Mouse (Mus musculus) kidney, adult 11 months (tissue): ENCODE measurements around the gene Rplp2.
"Not testable (repeated sequence)": the region's sequence is repeated elsewhere in the genome, so short reads cannot be mapped to it uniquely, and the experiment has no call there.

Experiments
- DNase-seq: peaks from one replicate; pipeline ENCODE4 v3.0.0; 2022

Gene Rplp2

DNA sequence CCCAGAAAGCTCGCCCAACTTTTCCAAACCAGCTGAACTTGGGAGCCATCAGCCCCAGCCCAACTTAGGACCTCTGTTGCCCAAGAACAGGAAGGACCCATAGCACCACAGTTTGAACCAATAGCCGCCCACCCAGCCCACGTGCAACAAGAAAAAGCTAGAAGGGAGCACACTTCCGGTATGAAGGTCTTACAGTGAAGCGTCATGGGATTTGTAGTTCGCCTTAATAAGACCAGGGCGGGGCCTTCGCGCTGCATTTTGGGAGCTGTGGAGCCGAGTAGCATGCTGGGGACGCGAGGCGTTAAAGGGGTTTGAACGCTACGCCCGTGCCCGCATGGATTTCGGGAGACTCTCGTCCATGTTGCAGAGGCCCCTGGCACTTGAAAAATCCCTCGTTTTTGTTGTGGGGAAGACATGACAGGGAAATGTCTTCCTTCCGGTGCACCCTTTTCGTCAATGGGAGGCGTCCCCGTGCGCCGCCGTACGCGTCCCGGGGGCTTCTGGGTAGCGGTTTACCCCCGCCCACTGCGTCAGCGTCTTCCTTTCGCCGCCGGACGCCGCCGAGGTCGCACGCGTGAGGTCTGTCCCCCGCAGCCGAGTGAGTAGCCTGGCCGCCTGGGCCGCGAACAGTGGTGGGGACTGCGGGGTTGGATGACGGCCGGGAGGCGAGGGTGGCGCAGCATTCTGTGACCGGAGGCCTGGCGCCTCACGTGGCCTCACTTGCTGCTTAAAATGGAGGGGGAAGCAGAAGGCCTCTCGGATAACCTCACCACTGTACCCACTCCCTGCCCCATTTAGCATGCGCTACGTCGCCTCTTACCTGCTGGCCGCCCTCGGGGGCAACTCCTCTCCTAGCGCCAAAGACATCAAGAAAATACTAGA, at the start of gene Rplp2:
Gene Rplp2 (plus strand): TSS at position 261 of the 882 bp plus-strand sequence.
- DNase-seq, result peak; percentile 94

DNA sequence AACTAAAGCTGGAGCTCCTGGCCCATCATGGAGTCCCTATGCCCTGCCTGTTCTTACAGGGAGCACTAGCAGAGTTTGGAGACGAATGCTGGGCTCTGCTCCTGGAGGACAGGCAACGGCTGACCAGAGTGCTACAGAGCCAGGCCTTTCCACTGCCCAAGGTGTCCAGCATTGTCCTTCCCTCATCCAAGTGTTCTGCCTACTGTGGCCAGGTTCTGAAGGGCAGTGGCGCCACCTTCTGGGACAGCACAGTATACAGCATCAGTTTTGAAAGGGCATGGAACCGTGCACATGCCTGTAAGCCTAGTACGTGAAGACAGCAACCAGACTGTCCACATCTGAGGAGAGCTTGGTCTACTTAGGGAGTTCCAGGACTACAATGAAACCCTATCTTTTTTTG, 43.9 kb upstream of the Rplp2 start:
- peak; percentile 61 for DNase-seq

DNA sequence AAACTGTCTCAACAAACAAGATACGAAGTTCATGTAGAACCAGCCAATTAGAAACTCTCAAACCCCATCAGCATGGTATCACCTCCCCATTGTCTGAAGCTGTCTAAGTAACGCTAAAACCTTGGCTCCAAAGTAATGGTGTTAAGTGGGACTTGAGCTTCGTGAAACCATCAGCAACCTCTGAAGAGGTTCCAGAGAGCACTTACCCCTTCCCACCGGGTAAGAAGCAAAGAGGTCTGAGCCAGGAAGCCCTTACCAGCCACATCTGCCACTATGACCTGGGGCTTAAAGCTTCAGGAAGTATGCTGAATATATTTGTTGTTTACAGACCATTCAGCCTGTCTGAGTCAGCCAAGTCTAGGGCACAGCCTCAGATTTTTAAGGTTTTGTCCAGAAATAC, 41.7 kb upstream of the Rplp2 start:
- DNase-seq, result no peak

DNA sequence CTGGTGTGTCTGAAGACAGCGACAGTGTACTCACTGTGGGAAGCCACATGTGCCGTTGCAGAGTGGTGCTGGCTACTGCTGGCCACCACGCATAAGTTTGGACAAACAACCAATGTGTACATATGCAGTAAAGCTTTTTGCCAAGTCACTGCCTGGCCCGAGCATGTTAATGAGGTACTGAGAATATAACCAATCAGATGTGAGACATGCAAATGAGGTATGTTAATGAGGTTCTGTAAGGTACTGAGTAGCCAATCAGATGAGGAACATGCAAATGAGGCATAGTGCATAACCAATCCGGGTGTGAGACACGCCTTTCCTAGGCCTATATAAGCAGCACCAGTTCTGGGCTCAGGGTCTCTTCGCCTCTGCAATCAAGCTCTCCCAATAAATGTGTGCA, 39.5 kb upstream of the Rplp2 start:
- DNase-seq, result not testable (repeated sequence)

DNA sequence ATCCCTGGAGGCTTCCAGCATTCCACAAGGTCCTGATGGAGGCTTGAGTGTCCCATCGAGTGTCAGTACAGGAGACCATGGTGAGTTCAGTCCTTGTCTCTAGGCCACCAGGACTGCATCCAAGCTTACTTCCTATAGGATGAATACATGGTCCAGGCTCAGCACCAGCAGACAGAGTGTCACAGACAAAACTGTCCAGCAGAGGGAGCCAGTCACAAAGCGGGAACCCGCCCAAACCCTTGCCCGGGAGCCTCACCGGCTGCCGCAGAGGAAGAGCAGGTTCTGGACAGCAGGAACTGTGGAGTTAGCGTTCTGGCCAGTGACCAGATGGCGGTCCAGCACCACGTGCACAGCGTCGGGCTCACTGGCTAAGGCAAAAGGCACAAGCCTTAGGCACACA, 38.3 kb upstream of the Rplp2 start:
- DNase-seq, result peak; percentile 75

DNA sequence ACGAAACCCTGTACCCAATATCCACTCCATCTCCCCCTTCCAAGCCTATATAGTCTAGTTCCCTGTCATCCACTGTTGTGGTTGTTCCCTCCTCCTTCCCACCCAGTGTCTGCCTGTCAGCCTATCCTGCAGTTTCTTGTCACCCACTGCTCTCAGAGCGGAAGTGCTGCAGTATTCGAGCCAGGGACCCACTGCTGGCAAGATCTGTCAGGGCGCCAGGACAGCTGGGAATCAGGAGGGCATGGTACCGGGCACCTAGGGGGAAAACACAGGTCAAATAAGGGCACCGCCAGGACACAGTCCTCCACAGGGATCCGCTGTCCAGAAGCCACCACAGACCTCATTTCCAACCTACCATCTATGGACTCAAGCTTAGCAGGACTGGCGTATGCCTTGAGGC, 36.5 kb upstream of the Rplp2 start:
- no peak for DNase-seq

DNA sequence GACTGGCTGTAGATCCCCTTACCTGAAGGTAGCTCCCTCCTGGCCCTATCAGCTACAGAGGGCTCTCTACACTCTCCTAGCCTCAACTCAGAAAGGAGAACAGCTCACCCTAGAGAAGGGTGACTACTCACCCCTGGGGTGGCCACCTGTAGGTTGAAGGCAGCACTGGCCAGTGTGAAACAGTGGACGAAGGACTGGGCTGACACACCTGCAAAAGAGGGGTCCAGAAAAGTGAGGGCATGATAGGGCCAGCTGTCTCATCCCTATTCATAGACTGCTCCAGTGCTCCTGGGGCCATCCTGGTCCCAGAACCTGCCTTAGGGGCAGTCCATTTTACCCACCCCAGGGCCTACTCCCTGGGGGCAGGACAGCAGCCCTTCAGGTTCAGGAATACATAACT, 35.5 kb upstream of the Rplp2 start:
- no peak for DNase-seq

DNA sequence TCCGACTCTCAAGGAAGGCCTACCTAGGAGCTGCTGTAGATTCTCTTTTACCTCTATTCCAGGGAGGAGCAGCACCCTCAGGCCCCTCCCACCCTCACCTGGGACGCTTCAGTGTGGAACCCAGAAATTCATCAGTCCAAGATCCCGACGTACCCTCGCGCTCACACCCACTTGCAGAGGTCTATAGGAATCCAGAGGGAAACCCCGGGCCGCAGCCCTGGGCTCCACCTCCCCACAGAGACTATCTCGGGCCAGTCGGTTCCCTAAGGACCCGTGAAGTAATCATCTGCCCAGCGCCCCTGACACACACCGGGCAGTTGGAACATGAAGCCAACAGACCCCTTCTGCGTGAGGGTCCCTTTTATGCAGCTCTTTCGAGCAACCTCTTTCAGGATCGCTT, 33.8 kb upstream of the Rplp2 start:
- DNase-seq, result no peak

DNA sequence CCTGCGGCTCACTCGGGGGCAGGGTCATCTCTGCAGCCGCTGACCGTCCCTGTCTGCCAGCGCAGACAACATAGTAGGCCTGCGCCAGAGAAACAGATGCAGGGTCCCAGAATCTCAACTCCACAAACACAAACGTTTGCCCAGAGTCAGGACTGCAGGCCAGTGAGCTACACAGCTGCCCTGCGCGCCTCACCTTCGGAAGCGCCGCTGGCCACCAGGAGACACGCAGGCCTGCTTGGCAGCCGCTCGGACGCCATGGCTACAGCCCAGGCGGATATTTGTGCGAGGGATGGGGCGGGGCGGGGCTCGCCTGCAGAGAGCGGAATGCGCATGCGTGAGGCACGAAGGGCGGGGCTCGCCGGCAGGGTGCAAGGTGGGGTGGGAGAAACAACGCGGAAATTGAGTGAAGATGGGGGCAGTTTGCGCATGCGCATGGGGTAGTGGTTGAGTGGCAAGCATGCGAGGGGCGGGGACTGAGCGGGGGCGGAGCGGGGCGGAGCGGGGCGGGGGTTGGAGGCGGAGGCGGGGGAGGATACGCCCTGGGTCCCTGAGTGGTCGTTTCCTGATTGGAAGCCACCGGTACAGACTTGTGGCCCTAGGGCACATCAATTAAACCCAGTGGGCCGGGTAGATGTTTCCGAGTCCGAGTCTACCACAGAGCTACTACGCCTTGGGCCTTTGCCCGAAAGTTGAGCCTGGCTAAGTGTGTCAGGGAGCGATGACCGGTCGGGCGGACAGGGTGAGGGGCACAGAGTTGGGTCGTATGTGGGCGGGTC, 33.2 kb upstream of the Rplp2 start, which contains the start of gene Gatd1:
Gene Gatd1 (minus strand): TSS at position 328 of the 776 bp plus-strand sequence.
- peak; percentile 97 for DNase-seq

DNA sequence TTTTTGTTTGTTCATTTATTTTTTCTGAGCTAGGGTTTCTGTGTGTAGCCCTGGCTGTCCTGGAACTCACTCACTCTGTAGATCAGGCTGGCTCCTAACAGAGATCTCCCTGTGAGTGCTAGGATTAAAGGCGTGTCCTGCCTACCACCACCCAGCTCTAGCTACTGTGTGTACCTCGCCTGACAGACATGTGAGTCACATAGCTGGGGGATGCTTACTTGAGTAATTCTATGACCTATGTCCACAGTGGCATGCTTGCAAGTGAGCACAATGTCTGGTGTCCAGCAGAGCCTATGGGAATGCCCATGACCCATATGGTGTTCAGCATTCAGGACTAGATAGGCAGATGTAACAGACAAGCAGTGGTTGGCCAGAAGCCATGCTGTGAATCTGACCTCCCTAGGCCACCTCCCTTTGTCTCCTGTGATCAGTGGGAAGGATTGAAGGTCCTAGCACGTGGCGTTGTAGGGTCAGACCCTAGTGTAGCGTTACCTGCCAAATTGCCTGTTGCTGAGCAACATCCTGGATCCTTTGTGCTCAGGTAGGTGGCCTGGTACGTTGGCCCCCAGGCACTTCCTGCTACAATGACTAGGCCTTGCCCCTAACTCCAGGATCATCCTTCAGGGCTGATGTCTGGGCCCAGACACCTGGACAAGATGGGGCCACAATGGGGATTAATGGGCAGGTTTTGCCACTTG, 30.9 kb upstream of the Rplp2 start:
- DNase-seq, result no peak

DNA sequence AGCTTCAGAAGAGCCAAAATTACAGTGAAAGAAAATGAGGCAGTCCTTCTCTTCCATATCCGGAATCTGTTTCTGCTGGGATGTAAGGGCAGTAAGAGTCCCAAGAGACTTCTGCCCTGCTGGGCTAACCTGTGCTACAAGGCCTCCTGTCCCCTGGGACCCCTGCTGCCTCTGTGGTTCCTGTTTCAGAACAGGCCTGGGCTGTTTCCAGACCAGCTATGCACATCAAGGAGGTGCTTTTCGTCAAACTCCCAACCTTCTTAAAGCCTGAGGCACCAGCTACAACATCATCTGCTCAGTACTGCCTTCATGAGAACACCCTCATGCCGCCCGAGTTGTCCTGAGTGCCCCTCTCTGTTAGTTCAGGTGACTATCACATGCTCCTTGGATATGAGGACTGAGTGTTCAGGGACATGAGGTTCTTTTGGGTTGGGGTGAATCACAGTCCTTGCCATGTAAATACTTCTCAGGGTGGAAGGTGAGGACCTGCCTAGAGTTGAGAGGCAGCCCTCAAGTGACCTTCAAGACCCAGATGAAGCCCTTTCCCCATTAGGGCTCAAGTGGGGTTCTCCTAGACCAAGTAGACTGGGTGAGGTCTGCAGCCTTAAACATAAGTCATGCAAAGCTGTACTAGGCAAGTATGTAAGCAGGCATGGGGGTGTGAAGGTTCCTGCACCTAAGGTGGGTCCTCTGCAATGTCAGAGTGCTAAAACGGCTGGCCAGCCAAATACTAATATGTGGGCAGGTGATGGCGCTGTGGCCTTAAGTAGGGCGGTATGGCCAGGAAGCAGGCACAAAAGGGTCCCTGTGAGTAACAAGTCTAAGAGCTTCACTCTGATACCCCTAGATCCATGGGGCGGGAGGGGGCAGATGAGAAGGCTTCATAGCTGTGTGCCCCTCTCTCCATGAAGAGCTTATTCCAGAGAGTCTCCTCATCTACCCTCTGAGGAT, 29.2 kb upstream of the Rplp2 start:
- no peak for DNase-seq

DNA sequence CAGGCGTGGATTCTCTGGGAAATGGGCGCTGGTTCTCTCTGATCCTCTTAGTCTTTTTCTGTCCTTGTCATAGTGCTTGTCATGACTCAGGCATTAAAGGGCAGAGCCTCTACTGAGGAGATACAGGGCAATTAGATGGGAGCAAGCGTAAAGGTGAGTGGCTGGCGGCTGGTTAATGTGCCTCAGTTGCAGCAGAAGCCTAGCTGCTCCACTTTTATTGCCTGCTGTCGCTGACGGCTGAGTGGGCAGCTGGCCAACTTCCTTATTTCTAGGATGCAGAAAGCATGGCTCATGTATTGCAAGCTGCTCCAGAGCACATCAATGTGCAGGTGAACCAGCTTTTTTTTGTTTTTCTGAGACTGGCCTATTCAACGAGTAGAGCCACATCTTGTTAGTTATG, 28.2 kb upstream of the Rplp2 start:
- no peak for DNase-seq

DNA sequence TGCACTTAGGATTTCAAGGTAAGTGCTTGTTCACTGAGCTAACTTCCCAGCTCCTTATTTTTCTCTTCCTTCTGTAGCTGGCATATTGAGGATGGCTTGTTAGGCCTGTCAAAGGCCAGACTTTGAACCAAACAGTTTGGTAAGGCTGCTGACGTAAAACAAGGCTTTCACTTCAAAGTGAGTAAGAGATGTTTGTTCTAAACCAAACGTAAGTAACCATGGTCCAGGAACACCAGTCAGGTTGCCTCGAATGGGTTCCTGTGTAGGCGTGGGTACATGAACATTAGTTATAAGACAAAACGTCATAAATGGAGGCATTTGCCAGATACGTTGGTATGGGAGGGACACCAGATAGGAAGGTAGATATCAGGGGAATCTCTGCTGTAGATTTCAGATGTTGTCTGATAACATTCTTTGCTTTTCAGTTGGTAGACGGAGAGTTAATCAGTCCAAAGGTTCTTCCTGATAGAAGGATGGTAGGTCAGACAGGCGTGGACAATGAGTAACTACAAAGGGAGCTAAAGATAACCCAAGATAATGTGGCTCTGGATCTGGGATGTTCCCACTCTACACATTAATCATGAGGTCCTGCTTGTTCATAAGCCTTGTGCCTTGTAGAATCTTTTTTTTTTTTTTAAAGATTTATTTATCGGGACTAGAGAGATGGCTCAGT, 27.0 kb upstream of the Rplp2 start:
- DNase-seq, result no peak

DNA sequence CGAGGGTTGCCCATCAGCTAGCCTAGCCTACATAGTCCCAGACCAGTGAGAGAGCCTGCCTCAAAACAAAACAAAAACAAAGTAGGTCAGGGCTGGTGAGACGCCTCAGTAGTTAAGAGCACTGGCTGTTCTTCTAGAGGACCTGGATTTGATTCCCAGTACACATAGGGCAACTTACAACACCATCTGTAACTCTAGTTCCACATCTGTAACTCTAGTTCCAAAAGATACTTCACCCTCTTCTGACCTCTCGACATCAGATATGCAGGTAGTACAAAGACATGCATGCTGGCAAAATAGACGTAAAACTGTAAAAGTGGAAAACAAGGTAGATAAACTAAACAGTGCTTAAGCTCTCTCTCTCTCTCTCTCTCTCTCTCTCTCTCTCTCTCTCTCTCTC, 23.4 kb upstream of the Rplp2 start:
- DNase-seq, result no peak

DNA sequence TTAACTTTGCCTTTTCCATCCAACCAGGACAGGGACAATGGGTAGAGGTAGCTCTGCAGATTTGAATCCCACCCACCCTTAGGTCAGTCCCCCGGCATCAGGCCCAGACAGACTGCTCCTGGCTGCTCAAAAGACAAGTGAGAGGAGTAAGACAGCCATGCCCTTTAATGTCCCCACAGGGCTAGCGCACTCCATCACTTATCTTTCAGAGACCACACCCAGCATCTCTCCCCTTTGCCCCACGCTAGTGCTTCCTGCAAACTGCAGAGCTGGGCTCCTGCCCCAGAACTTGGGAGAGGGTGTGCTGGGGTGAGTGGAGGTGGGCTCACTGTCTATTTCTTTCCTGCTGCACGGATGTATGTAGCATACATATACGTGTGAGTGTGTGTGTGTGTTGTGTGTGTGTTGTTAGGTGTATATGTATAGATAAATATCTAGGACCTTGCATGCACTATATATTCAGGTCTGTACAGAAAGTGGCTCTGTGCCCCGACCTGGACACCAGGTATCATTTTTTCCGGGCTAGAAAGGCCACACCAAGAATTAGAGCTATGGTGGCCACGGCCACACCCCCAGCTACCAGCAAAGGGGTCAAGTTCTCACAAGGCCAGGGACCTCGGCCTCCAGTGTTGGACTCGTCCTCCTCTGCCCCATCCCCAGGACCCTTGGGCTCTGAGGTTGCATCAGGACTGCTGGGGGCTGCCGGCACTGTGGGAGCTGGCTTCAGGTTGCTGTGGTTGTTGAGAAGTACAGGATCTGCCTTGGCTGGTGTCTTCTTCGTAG, 20.0 kb upstream of the Rplp2 start:
- DNase-seq, result no peak

DNA sequence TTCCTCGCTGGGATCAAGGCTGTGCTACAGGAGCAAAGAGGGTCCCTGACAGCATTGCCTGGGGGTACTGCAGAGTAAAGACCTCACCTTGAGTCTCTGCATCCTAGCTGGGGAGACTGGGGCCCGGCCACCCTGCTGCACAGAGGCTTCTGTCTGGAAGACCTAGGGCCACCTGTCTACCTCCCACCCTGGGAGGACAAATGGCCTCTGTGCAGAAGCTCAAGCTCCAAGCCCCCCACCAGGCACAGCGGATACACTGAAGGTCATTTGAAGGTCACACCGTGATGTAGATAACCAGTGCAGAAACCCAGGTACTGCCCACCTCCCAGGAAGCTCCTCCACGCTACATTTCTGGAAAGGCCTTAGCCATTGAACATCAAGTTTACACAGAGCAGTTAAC, 18.5 kb upstream of the Rplp2 start:
- no peak for DNase-seq

DNA sequence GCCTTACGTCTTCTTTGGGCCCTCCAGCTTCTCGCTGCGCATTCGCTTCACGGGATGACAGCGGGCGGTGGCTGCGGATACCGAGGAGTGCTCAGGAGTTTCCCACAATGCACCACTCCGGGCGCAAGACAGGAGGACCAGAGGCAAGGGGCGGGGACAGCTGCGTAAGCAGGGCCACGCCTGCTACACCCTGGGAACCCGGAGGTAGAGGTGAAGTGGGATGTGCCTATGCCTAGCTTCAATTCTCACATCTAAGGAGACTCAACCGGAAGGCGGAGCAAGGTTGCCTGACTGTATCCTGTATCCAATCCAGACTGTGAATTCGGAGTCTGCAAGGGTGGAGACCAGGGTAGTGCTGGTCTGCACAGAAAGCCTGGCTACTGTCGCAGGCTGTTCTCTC, 17.9 kb upstream of the Rplp2 start, which contains the start of gene Cend1:
Gene Cend1 (minus strand): TSS at position 182 of the 400 bp plus-strand sequence.
- DNase-seq, result peak; percentile 54

DNA sequence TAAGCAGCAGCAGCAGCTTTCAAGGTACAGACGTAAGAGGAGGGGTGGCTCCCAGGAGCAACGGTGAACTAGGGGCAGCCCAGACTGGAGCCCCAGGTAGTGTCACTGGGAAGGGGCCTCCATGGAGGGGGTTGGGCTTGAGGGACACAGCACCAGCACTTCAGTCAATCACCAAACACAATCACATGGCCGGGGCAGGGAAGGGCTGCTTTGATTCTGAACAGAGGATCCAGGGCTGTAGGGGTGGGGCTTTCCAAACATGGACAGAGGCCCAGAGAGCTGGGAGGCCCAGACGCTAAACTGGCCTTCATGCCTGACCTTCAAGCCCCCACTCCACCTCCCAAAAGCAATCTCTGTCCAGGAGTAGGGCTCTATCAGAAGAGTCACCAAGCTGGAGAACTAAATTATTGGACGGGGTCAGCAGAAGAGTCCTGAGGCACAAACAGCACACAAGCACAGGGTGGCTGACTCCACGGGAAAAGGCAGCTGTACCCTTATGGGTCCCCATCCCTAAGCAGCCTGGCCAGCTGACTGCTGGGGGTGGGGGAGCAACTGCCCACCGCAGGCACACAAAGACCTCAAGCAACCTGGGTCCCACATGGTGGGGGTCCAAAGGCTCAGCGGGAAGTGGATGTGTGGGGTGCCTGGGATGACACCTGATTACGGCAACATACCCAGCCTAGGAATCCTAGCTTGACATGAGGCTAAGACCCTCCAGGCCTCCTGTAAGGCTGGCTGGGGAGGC, 17.2 kb upstream of the Rplp2 start:
- DNase-seq, result no peak

DNA sequence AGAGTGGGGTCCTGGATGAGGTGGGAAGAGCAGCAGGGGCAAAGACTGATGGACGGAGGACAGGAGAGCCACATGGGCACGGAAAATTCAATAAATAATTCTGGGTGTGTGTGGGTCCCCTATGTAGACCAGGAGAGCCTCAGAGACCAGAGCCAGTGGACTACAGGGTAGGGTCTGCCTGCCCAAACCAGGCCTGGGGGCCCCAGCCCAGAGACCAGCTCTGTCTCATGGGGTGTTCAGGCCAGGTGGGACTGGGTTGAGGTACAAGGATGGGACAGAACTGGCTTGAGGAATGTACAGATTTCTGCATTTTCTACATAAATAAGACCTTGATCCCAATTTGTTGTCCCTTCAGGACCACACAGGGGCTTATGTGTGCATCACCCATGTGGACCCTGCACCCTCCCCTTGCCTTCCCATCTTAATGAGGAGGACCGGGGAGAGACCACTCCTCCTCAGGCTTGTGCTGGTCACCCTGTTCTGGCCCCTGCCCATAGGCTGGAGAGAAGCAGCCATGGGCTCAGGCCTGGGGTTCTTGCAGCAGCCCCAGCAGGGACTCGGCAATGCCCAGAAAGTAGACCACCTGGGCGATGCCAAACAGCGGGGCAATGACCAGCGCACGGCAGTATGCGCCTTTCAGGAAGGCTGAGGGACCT, 16.5 kb upstream of the Rplp2 start:
- no peak for DNase-seq
